Mouse (Mus musculus) cerebellum, postnatal 4 days (tissue): ENCODE measurements around the gene Foxp1.

Experiments
- DNase-seq, 2 experiments: peaks; one replicate each; pipeline ENCODE4 v3.0.0; 2022; ENCODE audit warnings: low spot score in 2 of 2, mixed read lengths in 1 of 2

Foxp1 gene

GRCm38 (mm10) chr6:99394801-99395200 is 127.7 kb downstream of the Foxp1 start:
- no peak for DNase-seq

- no peak for DNase-seq
These were observed 130.0 kb downstream of the Foxp1 start for GRCm38 (mm10) chr6:99392484-99392883.

GRCm38 (mm10) chr6:99388741-99389675 is 133.5 kb downstream of the Foxp1 start:
- DNase-seq: no peak

GRCm38 (mm10) chr6:99388023-99388422 is 134.5 kb downstream of the Foxp1 start:
- no peak for DNase-seq

- DNase-seq: no peak
These were observed 137.4 kb downstream of the Foxp1 start for GRCm38 (mm10) chr6:99385059-99385604.

GRCm38 (mm10) chr6:99383846-99384472 is 138.6 kb downstream of the Foxp1 start:
- no peak for DNase-seq

GRCm38 (mm10) chr6:99380146-99380545 is 142.4 kb downstream of the Foxp1 start:
- no peak for DNase-seq

GRCm38 (mm10) chr6:99378997-99379710 is 143.4 kb downstream of the Foxp1 start:
- DNase-seq: no peak

GRCm38 (mm10) chr6:99377716-99378115 is 144.8 kb downstream of the Foxp1 start:
- DNase-seq: no peak

GRCm38 (mm10) chr6:99377131-99377530 is 145.4 kb downstream of the Foxp1 start:
- DNase-seq: no peak

- DNase-seq: no peak
These were observed 145.8 kb downstream of the Foxp1 start for GRCm38 (mm10) chr6:99376721-99377120.

- DNase-seq: no peak
These were observed 146.7 kb downstream of the Foxp1 start for GRCm38 (mm10) chr6:99375865-99376264.

GRCm38 (mm10) chr6:99375376-99375775 is 147.1 kb downstream of the Foxp1 start:
- no peak for DNase-seq

GRCm38 (mm10) chr6:99374448-99375271 is 147.9 kb downstream of the Foxp1 start:
- no peak for DNase-seq

GRCm38 (mm10) chr6:99372427-99372826 is 150.1 kb downstream of the Foxp1 start:
- no peak for DNase-seq

GRCm38 (mm10) chr6:99372016-99372415 is 150.5 kb downstream of the Foxp1 start:
- DNase-seq: no peak

- DNase-seq: no peak
These were observed 152.6 kb downstream of the Foxp1 start for GRCm38 (mm10) chr6:99369931-99370330.

- no peak for DNase-seq
These were observed 153.4 kb downstream of the Foxp1 start for GRCm38 (mm10) chr6:99369156-99369555.

- no peak for DNase-seq
These were observed 154.3 kb downstream of the Foxp1 start for GRCm38 (mm10) chr6:99368118-99368753.

GRCm38 (mm10) chr6:99364545-99364944 is 158.0 kb downstream of the Foxp1 start:
- no peak for DNase-seq

- DNase-seq: no peak
These were observed 161.9 kb downstream of the Foxp1 start for GRCm38 (mm10) chr6:99360581-99360980.
